Mouse (Mus musculus) cerebellum, postnatal 14 days (tissue): ENCODE results near the gene Jak1.

ENCODE experiments used
- DNase-seq, 2 experiments: peaks; one replicate each; pipeline ENCODE4 v3.0.0; 2021; ENCODE audit warnings: mixed read lengths in 2 of 2

The Jak1 gene

GRCm38 (mm10) chr4:101143901-101144300 lies 121.2 kb downstream of the Jak1 start:
- no peak for DNase-seq

- DNase-seq: no peak
These were observed 123.3 kb downstream of the Jak1 start for GRCm38 (mm10) chr4:101141768-101142167.

- no peak for DNase-seq
These were observed 127.1 kb downstream of the Jak1 start for GRCm38 (mm10) chr4:101137975-101138374.

DNA sequence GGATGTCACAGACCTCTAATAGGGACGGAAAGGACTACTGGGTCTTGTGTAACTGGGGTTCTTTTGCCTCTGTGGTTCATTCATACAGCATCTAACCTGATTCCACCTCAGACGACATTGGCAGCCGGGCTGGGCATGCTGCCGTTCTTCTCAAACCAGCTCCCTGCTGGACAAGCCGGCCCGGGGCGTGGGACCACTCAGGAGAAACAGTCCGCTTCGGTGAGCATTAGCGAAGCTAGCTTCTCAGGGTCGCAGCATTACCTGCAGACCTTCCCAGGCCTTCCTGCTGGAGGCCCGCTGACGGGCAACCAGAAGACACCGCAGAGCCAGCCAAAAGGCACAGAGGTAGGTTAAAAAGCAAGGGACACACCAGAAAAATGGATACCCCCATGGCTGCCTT lies 129.2 kb downstream of the Jak1 start:
- DNase-seq: peak; percentile 28 to 30

GRCm38 (mm10) chr4:101135013-101135412 lies 130.1 kb downstream of the Jak1 start:
- no peak for DNase-seq

- DNase-seq: no peak
These were observed 144.1 kb downstream of the Jak1 start for GRCm38 (mm10) chr4:101121002-101121401.

DNA sequence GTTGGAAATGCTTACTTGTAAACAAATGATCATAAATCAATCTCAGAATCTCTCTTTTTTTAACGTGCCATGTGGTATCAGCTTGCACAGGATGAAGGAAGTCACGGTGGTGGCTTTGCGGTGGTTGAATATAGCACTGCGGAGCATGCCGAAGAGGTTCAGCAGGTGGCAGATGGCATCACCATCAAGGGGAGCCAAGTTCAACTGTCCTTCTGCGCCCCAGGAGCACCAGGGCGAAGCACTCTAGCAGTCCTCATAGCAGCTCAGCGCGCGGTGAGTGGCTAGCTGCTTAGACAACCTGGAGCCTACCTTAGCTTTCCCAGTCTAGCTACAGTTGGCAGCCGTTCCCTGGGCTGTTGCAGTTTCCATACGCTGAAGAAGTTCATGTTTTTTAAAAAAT lies 158.0 kb downstream of the Jak1 start:
- DNase-seq: peak; percentile 5 to 32
